Mouse (Mus musculus): ENCODE data around the gene Ankib1.
"Not testable (repeated sequence)": the region's sequence is repeated elsewhere in the genome, so short reads cannot be mapped to it uniquely, and the experiment has no call there.

Ankib1 gene

DNA sequence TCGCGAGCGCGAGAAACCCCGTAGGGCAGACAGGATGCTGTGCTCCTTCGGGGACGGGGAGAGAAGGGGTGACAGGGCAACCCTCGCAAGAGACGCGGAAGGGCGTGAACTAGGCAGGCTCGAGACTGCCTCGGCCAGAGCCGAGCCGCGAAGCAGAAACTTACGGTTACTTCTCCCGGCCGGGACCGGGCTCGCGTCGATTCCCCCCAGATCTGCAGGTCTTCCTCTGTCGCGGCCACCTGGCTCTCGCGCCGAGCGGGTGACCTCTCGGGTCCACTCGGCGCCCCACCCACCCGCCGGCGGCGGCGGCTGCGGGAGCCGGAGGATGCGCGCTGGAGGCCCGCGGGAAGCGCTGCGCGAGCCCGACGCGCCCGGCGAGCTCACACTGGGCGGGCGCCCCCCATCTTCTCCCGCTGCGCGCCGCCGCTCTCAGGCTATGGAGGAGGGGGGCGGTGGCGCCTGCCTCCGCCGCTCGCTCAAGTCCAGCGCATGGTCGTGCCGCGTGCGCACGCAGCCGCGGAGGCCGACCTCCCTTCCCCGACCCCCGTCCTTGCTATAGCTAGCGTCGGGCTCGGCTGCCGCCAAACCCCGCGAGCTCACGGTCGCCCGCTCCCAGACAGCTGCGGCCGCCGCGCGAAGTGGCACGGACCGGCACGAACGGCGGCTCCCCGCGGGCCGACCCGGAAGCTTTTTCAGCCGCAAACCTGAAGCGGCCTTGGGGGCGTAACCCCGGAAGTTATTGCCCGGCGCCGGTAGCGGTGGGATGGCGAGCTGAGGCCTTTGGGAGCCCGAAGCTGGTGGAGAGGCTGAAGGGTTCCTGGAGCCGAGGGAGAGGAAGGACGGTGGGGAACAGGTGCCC is at the start of gene Ankib1, which contains the start of gene Krit1:
Gene Ankib1, minus strand, starts transcription at position 493 of the 859 bp plus-strand sequence.
Gene Krit1, plus strand, starts transcription at position 752 of the 859 bp plus-strand sequence.
- peak; percentile 89 for DNase-seq (ENCODE audit: low spot score)

DNA sequence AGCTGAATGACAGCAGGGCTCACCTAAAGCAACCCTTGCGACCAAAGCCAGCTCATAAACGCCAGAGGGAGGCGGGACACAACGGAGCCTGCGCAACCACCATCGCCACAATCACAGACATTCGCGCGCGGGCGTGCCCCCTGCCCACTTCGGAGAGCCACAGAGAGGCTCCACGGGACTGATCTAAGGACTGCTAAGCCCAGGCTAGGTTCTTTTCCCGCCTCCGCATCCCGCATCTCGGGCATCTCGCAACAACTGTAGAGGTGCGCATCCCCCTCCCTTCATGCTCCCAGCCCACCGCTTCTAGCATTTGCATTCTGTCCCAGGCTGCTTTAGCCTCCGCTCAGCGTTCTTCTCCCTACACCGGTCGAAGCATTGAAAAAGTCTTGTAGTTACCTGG is 42.3 kb upstream of the Ankib1 start, which contains the start of gene Lrrd1:
Gene Lrrd1, plus strand, starts transcription at position 148 of the 400 bp plus-strand sequence.
- peak; percentile 36 for DNase-seq (ENCODE audit: low spot score)

DNA sequence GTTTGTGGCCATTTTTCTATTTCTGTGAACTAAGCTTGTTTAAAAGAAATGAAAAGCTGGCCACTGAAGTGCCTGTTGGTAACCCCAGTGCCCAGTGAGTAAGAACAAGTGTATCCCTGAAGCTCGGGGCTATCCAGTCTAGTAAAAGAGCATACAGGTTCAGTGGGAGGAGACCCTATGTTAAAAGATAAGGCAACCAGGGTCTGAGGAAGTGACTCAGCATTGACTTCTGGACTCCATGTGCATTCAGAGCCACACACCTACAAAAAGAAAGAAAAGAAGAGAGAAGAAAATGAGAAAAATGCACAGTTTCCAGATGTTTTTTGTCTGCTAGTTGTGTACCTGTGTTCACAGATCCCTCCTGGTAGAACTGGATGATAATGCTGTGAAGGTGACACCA is 31.4 kb upstream of the Ankib1 start:
- DNase-seq (ENCODE audit: low spot score), result no peak

DNA sequence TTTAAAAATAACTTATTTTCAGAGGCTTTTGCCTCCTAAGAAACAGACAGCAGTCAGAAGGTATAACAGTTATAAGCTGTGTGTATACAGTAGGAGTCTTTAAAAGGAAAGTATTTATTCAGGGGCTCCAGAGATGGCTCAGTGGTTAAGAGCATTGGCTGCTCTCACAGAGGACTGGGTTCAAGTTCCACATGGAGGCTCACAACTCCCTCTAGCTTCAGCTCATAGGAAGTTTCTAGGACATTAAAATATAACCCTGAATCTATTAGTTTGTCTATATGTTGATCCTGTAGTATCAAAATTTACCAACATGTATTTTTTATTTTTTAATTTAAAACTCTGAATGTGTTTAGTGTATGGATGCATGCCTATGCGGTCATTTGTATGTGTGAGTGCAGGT is 5.7 kb upstream of the Ankib1 start:
- no peak for DNase-seq (ENCODE audit: low spot score)

DNA sequence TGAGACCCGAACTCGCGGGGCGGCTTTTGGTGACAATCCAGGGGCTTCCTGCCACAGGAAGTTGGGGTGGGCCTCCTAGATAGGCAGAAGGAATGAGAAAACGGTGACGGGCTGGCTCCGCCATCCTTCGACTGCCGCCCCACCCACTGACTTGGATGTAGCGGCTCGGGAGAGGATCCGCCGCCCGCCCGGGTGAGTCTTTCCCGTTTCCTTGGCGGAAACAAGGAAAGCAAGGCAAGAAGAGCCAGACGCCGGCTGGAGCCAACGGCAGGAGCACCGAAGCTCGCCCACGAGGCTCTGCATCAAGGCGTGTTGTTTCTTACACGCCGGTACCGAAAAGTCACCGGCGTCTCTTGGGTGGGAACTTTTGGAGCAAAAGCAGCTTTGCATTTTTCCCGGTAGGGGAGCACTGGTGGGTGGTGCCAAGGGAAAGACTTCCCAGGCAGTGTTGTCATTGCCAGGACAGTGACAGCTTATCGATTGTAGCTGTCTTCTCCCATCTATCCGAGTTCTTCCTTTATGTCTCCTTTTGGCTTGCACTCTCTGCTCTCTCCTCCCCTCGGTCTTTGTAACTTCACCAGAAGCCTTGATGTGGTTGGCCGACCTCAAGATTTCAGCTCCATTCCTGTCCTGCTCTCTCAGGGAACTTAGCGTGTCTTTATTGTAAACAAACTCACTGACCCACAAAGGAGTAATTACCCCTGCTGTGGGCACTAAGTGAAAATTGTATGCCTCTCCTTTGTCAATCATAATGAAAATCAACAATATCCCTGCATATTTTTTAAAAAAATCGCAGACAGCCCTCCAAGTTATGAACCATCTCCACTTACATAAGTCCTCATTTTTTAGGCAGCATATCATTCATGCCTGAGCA is 804 bp upstream of the Ankib1 start:
- DNase-seq (ENCODE audit: low spot score), result peak; percentile 42

DNA sequence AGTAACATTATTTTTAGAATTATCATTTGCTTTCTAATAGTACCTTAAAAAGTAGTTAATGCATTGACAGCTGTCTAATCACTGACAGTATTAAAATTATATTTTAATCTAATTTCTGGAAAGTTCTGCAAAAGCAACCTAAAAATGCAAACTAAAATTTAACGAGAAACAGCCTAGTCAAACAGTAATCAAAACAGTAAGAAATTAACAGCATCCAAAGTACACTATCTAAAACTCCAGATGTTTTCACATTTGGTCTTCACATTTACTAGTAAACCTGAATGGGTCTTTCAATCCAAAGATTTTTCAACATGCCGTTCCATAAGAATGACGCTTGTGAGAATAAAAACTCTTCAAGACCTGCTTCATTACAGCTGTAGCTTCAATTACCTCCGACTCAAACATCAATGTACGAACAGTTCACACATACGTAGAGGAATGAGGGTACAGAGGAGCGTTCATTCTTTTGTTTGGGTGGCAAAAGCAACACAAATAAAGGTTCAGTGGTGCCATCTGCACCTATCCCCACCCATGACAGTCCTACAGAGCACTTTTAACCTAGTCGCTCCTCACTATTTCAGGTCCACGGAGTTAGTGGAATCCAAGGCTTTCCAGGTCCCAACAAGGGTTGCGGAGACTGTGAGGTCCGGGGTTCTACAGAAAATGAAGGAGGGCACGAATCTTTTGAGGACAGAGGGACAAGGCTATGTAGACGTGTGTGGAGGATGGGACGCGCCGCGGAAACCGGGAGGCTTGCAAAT is 873 bp downstream of the Ankib1 start:
- DNase-seq (ENCODE audit: low spot score), result no peak

DNA sequence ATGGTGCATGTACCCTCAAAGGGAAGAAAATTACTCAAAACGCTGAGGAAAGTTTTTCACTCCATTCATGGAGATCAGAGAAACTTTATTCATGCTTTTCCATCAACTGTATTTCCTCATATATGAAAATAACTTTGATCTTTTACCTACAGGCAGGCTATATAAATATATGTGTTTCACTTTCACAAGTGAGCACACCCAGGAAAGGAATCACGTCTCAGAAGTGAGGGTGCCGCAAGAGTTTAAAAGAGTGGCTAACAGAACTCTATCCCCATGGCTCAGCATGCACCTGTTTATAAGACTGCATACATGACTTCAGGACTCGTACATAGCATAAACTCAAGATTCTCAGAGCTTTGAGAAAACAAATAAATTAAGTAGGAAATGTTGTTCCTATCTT is 1.8 kb downstream of the Ankib1 start:
- DNase-seq (ENCODE audit: low spot score), result no peak

DNA sequence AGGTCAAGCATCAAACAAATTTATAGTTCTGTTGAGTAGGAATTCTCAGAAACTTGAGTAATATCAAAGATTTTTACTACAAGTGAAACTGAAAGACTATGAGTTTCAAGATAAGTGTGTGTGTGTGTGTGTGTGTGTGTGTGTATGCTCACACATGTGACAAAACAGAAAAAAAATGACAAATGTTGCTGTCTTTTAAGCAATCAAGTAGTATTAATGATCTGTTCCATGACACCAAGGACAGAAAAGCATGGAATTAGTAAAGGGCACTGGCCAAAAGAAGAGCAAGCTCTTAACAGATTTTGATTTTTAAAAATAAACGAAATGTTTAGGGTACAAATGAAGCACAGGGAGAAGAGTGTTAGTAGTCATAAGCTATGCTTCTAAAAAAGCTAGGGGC is 2.7 kb downstream of the Ankib1 start:
- no peak for DNase-seq (ENCODE audit: low spot score)

DNA sequence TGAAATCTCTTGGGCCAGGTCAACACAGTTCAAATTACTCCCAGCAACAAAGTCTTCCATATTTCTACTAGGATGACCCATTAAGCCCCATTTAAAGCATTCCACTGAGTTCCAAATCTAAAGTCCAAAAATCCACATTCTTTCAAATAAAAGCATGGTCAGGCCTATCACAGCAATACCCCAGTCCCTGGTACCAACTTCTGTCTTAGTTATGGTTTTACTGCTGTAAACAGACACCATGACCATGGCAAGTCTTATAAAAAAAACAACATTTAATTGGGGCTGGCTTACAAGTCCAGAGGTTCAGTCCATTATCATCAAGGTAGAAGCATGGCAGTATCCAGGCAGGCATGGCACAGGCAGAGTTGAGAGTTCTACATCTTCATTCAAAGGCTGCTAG is 4.1 kb downstream of the Ankib1 start:
- DNase-seq (ENCODE audit: low spot score), result not testable (repeated sequence)

DNA sequence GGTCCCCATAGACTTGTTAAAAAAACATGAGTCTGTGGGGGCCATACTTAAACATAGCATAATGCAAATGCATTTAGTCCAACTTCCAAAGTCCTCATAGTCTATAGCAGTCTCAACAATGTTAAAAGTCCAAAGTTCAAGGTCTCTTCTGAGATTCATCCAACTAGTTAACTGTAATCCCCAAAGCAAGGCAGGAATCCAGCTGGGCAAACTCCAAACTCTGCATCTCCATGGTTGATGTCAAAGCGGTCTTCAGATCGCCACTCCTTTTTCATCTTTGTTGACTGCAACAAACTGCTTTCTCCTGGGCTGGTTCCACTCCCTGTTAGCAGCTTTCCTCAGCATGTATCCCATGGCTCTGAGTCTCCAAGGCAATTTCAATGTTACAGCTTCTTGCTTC is 5.6 kb downstream of the Ankib1 start:
- DNase-seq (ENCODE audit: low spot score), result not testable (repeated sequence)

DNA sequence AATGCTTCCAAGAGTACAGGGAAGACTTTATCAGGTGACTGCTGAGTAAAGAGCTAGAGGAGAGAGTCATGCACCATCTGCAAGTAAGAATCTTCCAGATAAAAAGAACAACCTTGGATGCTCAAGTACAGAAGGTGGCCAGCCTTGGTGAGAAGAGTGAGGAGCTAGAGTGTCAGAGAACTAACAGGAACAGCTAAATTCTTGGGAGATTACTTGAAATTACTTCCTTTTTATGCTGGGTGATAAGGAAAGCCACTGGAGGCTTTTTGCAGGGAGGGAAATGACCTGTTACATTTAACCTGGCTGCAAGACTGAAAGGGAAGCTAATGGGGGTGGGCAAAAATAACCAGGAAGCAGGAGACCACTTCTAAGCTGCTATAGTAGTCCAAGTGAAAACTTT is 11.7 kb downstream of the Ankib1 start:
- DNase-seq (ENCODE audit: low spot score), result no peak

DNA sequence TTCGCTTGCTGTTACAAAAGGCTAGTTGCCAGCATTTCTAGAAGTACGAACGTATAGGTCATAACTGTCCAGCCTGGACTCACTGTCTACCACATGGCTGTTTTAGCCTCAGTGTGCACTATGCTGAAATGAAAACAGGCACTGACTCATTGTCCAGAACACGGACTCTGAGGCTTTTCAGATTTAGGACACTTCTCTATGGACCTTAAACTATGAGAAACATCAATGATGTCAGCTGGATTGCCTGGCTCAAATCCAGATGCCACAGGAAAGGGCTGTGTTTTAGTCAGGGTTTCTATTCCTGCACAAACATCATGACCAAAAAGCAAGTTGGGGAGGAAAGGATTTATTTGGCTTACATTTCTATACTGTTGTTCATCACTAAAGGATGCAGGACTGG is 15.2 kb downstream of the Ankib1 start:
- no peak for DNase-seq (ENCODE audit: low spot score)

DNA sequence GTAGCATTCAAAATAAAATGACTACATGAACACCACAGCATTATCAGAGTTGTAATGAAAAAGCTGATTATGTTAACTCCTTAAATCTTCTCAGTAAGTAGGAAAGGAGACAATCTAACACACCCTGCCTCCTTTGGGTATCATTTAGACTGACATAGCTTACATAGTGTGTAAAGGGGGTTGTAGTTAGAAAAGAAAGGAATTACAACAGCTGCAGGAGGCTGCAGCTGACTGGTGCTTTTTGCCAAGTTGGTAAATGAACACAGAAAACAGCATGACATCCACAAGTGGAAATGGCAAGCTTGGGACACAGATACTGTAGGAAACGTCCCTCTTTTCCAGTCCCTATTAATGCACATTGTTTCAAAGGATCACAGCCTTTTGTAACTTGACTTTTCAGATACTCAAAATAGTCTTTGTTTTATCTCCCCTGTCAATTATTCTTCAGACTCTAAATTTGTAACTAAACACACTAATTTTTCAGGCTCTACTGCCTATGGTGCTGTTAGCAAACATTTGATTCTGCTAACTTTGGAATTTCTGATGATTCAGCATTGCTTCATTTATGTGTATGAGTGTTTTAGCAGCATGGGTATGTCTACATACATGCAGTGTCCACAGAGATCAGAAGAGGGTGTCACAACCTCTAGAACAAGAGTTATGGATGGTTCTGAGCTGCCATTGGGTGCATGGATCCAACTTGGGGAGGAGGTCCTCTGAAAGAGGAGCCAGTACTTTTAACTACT is 17.8 kb downstream of the Ankib1 start:
- no peak for DNase-seq (ENCODE audit: low spot score)

DNA sequence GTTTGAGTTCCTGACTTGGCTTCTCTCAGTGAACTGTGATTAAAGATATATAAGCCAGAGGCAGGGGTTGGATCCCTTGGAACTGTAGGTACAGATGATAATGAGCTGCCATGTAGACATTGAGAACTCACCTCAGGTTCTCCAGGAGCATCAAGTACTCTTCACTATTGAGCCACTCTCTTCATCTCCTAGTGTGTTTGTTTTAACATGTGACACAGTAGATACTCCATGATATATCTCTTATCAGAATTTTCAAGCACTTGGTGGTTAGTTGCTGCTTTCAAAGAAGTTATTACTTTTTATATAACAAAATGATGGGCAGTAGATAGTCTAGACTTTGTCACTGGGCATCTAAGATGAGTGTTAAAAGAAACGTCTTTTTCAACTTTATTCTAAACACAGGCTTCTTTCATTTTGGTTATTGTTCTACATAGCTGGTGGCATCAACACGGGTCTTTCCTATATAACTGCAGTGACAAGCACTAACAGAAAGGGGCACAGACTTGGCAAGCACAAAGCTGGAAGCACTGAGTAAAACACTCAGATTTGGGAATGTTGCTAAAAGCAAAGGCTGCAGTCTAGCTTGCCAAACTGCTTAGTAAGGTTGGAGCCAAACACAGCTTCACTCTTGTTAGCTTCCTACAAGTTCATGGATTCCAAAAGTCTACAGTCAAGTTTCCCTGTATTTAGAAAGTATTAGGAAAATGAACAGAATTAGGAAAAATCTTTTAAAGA is 18.6 kb downstream of the Ankib1 start:
- no peak for DNase-seq (ENCODE audit: low spot score)

DNA sequence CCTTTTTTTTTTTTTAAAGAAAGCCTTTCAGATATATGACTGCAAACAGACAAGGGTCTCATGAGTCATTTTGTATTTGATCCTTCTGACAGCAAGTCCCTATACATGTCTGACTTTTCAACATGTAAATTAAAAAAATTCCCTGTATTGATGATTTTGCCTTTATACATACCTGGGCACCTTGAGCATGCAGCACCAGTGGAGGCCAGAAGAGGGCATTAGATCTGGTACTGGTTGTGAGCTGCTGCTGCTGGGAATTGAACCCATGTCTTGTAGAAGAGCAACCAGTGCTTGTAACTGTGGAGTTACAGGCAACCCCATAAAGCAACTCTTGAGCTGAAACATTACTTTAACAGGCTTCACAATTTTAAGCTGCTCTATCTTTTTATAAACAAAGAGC is 20.1 kb downstream of the Ankib1 start:
- DNase-seq (ENCODE audit: low spot score), result no peak

DNA sequence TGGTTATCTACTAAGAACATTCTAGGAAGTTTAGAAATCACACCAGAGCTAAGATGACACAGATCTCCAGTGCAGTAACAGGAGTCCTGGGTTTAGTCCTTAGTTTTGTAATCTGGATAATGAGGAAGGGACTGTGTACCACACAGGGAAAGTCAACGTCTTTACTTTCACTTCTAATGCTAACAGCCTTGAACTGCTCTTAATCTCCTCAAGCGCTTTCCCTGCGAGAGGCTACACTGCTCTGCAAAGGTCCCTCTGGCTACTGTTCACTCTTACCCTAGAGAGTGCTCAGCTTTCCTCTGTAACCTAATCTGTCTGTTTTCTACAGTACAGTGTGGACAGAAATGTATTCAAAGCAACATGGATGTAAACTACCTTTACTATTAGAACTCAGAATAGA is 30.7 kb downstream of the Ankib1 start:
- DNase-seq (ENCODE audit: low spot score), result no peak

DNA sequence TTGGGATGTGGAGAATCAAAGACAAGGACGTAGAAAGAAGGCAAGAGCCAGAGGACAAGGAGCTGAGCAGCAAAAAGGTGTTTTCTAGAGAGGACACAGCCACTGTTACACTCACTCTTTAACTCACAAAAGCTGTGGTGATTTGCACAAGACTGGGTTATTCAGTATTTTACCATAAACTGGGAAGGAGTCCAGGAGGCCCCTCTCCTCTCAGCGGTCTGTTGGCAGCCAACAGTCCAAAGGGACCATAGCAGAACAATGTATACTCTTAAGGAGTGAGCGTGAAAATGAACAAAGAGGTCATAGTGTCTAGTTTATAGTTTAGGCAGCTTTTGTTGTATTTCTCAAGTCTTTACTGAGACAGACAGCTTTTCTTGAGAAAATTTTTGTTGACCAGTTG is 31.2 kb downstream of the Ankib1 start:
- no peak for DNase-seq (ENCODE audit: low spot score)

DNA sequence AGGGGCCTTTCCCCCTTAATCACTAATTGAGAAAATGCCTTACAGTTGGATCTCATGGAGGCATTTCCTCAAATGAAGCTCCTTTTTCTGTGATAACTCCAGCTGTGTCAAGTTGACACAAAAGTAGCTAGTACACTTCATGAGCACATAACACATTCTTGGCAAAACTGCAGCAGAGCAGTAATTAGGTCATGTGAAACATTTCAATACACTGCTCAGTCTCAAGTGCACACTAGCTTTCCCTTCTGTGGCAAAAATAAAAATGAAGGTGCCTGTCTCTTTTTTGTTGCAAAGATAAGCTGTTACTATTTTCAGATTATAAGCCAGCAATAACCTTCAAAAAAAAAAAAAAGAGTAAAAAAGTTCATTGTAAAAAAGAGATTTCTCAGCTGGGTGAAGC is 52.2 kb downstream of the Ankib1 start:
- not testable (repeated sequence) for DNase-seq (ENCODE audit: low spot score)

DNA sequence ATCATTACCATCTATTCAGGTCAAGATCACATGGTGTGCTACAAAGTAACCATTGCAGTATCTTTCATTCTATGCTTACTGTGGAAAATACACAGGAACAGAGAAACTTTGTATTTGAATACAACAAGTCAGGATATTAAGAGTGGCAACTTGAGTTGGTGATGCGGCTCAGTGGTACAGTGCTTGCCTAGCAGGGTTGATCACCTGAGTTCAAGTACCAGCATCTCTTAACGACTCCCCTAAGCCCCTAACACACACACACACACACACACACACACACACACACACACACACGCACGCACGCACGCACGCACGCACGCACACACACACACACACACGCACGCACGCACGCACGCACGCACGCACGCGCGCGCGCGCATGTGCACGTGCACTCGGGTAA is 69.9 kb downstream of the Ankib1 start:
- DNase-seq (ENCODE audit: low spot score), result not testable (repeated sequence)

DNA sequence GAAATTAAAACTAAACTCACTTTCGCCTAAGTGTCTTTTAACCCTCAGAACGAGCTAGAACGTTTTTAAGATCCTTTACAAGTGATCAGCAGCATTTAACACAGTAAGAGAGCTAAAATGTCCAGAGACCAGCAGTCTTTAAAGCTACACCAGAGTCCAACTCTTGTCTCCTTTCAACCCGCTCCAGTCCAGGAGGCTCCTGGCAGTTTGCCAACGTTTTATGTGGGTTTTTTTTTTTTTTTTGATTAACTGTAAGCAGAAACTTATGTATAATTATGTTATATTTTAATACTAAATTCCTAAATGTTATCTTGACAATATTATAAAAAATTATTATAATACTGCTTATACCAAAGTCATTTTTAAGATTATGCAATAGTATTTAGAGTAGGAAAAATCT is 73.9 kb downstream of the Ankib1 start:
- DNase-seq (ENCODE audit: low spot score), result no peak

DNA sequence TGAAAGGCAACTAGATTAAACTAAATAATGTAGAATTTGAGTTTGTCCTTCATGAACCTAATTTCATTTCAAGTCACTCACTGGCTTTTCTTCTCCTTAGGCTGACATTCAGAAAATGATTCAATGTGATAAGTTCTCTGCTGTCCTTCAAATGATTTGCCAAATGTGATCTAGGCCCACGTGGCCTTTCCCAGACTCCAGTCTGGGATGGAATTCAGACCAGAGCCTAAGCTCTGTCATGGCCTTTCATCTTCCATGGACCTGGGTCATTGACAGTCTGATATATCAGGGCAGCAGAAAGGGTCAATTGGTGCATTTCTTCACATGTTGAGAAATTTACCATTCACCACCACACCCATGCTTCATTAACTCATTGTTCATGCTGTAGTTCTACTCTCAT is 77.2 kb downstream of the Ankib1 start:
- no peak for DNase-seq (ENCODE audit: low spot score)
